Mouse (Mus musculus): ENCODE results near the gene Adcy7. TPM values are rescaled to one million over a fixed set of nuclear protein-coding genes. Genes with fewer than 3 reads are reported as not detected.

Gene Adcy7
- total RNA-seq (2022) = 1 to 10 TPM; 3.1 to 5.0 (median 4.2) TPM

GRCm38 (mm10) chr8:88272231-88273050, at the start of gene Adcy7:
TSS of gene Adcy7 (plus strand) at chr8:88272403.
- no peak for DNase-seq (ENCODE audit: low spot score)

- DNase-seq (ENCODE audit: low spot score) = no peak
Observed at GRCm38 (mm10) chr8:88225358-88225757, 46.8 kb upstream of the Adcy7 start.

- DNase-seq (ENCODE audit: low spot score) = no peak
Observed at GRCm38 (mm10) chr8:88227851-88228250, 44.4 kb upstream of the Adcy7 start.

GRCm38 (mm10) chr8:88228286-88228685, 43.9 kb upstream of the Adcy7 start:
- DNase-seq (ENCODE audit: low spot score) = no peak

GRCm38 (mm10) chr8:88228800-88229199, 43.4 kb upstream of the Adcy7 start:
- DNase-seq (ENCODE audit: low spot score) = no peak

GRCm38 (mm10) chr8:88236666-88237065, 35.5 kb upstream of the Adcy7 start:
- DNase-seq (ENCODE audit: low spot score) = no peak

GRCm38 (mm10) chr8:88237606-88238005, 34.6 kb upstream of the Adcy7 start:
- no peak for DNase-seq (ENCODE audit: low spot score)

GRCm38 (mm10) chr8:88239277-88239676, 32.9 kb upstream of the Adcy7 start:
- no peak for DNase-seq (ENCODE audit: low spot score)

GRCm38 (mm10) chr8:88241871-88242270, 30.3 kb upstream of the Adcy7 start:
- no peak for DNase-seq (ENCODE audit: low spot score)

- DNase-seq (ENCODE audit: low spot score) = peak; percentile 49
Observed at GRCm38 (mm10) chr8:88244298-88244697, 27.9 kb upstream of the Adcy7 start.

GRCm38 (mm10) chr8:88252791-88253190, 19.4 kb upstream of the Adcy7 start:
- no peak for DNase-seq (ENCODE audit: low spot score)

- DNase-seq (ENCODE audit: low spot score) = no peak
Observed at GRCm38 (mm10) chr8:88254957-88255356, 17.2 kb upstream of the Adcy7 start.

GRCm38 (mm10) chr8:88258024-88258423, 14.2 kb upstream of the Adcy7 start:
- no peak for DNase-seq (ENCODE audit: low spot score)

GRCm38 (mm10) chr8:88258544-88258943, 13.7 kb upstream of the Adcy7 start:
- no peak for DNase-seq (ENCODE audit: low spot score)

GRCm38 (mm10) chr8:88260466-88260980, 11.7 kb upstream of the Adcy7 start:
- no peak for DNase-seq (ENCODE audit: low spot score)

- DNase-seq (ENCODE audit: low spot score) = no peak
Observed at GRCm38 (mm10) chr8:88262831-88263635, 9.2 kb upstream of the Adcy7 start.

- DNase-seq (ENCODE audit: low spot score) = no peak
Observed at GRCm38 (mm10) chr8:88265511-88265910, 6.7 kb upstream of the Adcy7 start.

- peak; percentile 84 for DNase-seq (ENCODE audit: low spot score)
Observed at GRCm38 (mm10) chr8:88266170-88266800, 5.9 kb upstream of the Adcy7 start.

- no peak for DNase-seq (ENCODE audit: low spot score)
Observed at GRCm38 (mm10) chr8:88266801-88267403, 5.3 kb upstream of the Adcy7 start.

GRCm38 (mm10) chr8:88269107-88269875, 2.9 kb upstream of the Adcy7 start:
- DNase-seq (ENCODE audit: low spot score) = no peak

- DNase-seq (ENCODE audit: low spot score) = no peak
Observed at GRCm38 (mm10) chr8:88270086-88270485, 2.1 kb upstream of the Adcy7 start.

All from heart, adult 8-10 months (tissue).